Mouse (Mus musculus): ENCODE results near the gene Zfp84.
"Not testable (repeated sequence)": the region's sequence is repeated elsewhere in the genome, so short reads cannot be mapped to it uniquely, and the experiment has no call there.

Gene Zfp84

GRCm38 (mm10) chr7:29768090-29768900 is at the start of gene Zfp84:
Zfp84 (plus strand) TSS chr7:29768552.
- DNase-seq (ENCODE audit: low read depth, low spot score) = peak; percentile 90

- DNase-seq (ENCODE audit: low read depth, low spot score) = not testable (repeated sequence)
These were observed 42.8 kb upstream of the Zfp84 start for GRCm38 (mm10) chr7:29725461-29726142.

- not testable (repeated sequence) for DNase-seq (ENCODE audit: low read depth, low spot score)
These were observed 41.5 kb upstream of the Zfp84 start, which contains the start of gene Catsperg2 for GRCm38 (mm10) chr7:29726860-29727259. Catsperg2 (minus strand) TSS chr7:29727032.

GRCm38 (mm10) chr7:29728055-29728454 is 40.3 kb upstream of the Zfp84 start:
- DNase-seq (ENCODE audit: low read depth, low spot score) = no peak

- DNase-seq (ENCODE audit: low read depth, low spot score) = no peak
These were observed 26.1 kb upstream of the Zfp84 start for GRCm38 (mm10) chr7:29742258-29742657.

GRCm38 (mm10) chr7:29760476-29760875 is 7.9 kb upstream of the Zfp84 start:
- no peak for DNase-seq (ENCODE audit: low read depth, low spot score)

GRCm38 (mm10) chr7:29764702-29765101 is 3.6 kb upstream of the Zfp84 start:
- DNase-seq (ENCODE audit: low read depth, low spot score) = no peak

- peak; percentile 70 for DNase-seq (ENCODE audit: low read depth, low spot score)
These were observed 1.2 kb upstream of the Zfp84 start for GRCm38 (mm10) chr7:29767058-29767686.

GRCm38 (mm10) chr7:29768980-29769379 is 628 bp downstream of the Zfp84 start:
- no peak for DNase-seq (ENCODE audit: low read depth, low spot score)

GRCm38 (mm10) chr7:29773503-29773902 is 5.2 kb downstream of the Zfp84 start:
- no peak for DNase-seq (ENCODE audit: low read depth, low spot score)

- no peak for DNase-seq (ENCODE audit: low read depth, low spot score)
These were observed 6.0 kb downstream of the Zfp84 start for GRCm38 (mm10) chr7:29774371-29774770.

- no peak for DNase-seq (ENCODE audit: low read depth, low spot score)
These were observed 8.2 kb downstream of the Zfp84 start for GRCm38 (mm10) chr7:29776568-29776967.

- DNase-seq (ENCODE audit: low read depth, low spot score) = no peak
These were observed 9.0 kb downstream of the Zfp84 start for GRCm38 (mm10) chr7:29777372-29777771.

- DNase-seq (ENCODE audit: low read depth, low spot score) = peak; percentile 83
These were observed 15.7 kb downstream of the Zfp84 start, which contains the start of gene Zfp30 for GRCm38 (mm10) chr7:29783871-29784551. Zfp30 (plus strand) TSS chr7:29783998.

- DNase-seq (ENCODE audit: low read depth, low spot score) = no peak
These were observed 16.7 kb downstream of the Zfp84 start for GRCm38 (mm10) chr7:29785023-29785422.

- DNase-seq (ENCODE audit: low read depth, low spot score) = no peak
These were observed 17.5 kb downstream of the Zfp84 start for GRCm38 (mm10) chr7:29785888-29786287.

GRCm38 (mm10) chr7:29792906-29793305 is 24.6 kb downstream of the Zfp84 start:
- DNase-seq (ENCODE audit: low read depth, low spot score) = no peak

GRCm38 (mm10) chr7:29807046-29807445 is 38.7 kb downstream of the Zfp84 start:
- DNase-seq (ENCODE audit: low read depth, low spot score) = no peak

GRCm38 (mm10) chr7:29812244-29812643 is 43.9 kb downstream of the Zfp84 start:
- DNase-seq (ENCODE audit: low read depth, low spot score) = no peak

GRCm38 (mm10) chr7:29814381-29814780 is 46.0 kb downstream of the Zfp84 start:
- DNase-seq (ENCODE audit: low read depth, low spot score) = no peak

- DNase-seq (ENCODE audit: low read depth, low spot score) = no peak
These were observed 46.9 kb downstream of the Zfp84 start for GRCm38 (mm10) chr7:29815061-29815784.
